Mouse (Mus musculus) lung, embryonic 16.5 days (tissue): ENCODE data around the gene Ctnna3. TPM values are rescaled to one million over a fixed set of nuclear protein-coding genes. Genes with fewer than 3 reads are reported as not detected.

Experiments used
- ATAC-seq: fragments of 200-750 bp; cut with Nextera tagmentation; 2 replicates; pipeline ENCODE4 v1.8.0; 2017; ENCODE audit warnings: low read depth, mild to moderate bottlenecking, moderate library complexity
- H3K27ac ChIP-seq: fragments of 300-500 bp; sonication (generic); 2 replicates; pipeline ENCODE4 v1.5.1; 2014; ENCODE audit warnings: mild to moderate bottlenecking, control low read depth, low read length
- H3K27me3 ChIP-seq: fragments of 300-500 bp; sonication (generic); 2 replicates; pipeline ENCODE4 v1.6.1; 2014; ENCODE audit warnings: low read depth, low read length, mixed read lengths; ENCODE audit not compliant: control insufficient read depth, insufficient read depth
- H3K36me3 ChIP-seq: fragments of 300-500 bp; sonication (generic); 2 replicates; pipeline ENCODE4 v1.6.1; 2014; ENCODE audit warnings: low read length; ENCODE audit not compliant: control insufficient read depth, insufficient read depth
- H3K4me1 ChIP-seq: fragments of 300-500 bp; sonication (generic); replicated peaks from 2 replicates; pipeline ENCODE4 v1.6.1; 2014; ENCODE audit warnings: low read length, mixed read lengths; ENCODE audit not compliant: control insufficient read depth, insufficient read depth
- H3K4me2 ChIP-seq: fragments of 300-500 bp; sonication (generic); 2 replicates; pipeline ENCODE4 v1.6.1; 2014; ENCODE audit warnings: low read depth, low read length, control low read depth
- H3K4me3 ChIP-seq: fragments of 300-500 bp; sonication (generic); 2 replicates; pipeline ENCODE4 v1.5.1; 2014; ENCODE audit warnings: mild to moderate bottlenecking, low read length, control low read depth
- H3K9ac ChIP-seq: fragments of 300-500 bp; sonication (generic); 2 replicates; pipeline ENCODE4 v1.6.1; 2014; ENCODE audit warnings: low read length, control low read depth
- H3K9me3 ChIP-seq: fragments of 300-500 bp; sonication (generic); 2 replicates; pipeline ENCODE4 v1.6.1; 2016; ENCODE audit warnings: low read length; ENCODE audit not compliant: control insufficient read depth
- WGBS: fragments of 180-500 bp; shearing (Covaris S2); extraction: QIAGEN DNeasy Blood & Tissue Kit; methylation state at CpG from one replicate; pipeline ENCODE4 v1.1.7; 2014; 5-methylcytosine and 5-hydroxymethylcytosine counted together
- polyA plus RNA-seq: library from polyadenylated mRNA; unstranded; fragments of >200 nt; fragmentation: Nextera tagmentation; extraction: Ambion mirVana; gene quantifications from 2 replicates; pipeline ENCODE4 v1.2.1, GENCODE M21; 2015

Gene Ctnna3
- polyA plus RNA-seq, 1 experiment from 2014 or later: 0.99 TPM

GRCm38 (mm10) chr10:64063704-64064103 is 633.8 kb downstream of the Ctnna3 start:
- H3K4me2 ChIP-seq: no peak overlapping the region
- WGBS: 50% methylated on average over 9 of the region's 9 CpGs
- no peak overlapping the region for H3K4me3 ChIP-seq
- no peak overlapping the region for H3K27ac ChIP-seq
- no peaks in the 10 kb centered on the region for H3K9me3 ChIP-seq
- no peaks in the 10 kb centered on the region for H3K36me3 ChIP-seq
- no peak for ATAC-seq
- H3K9ac ChIP-seq: no peak overlapping the region
- H3K4me1 ChIP-seq: no peaks in the 10 kb centered on the region
- no peaks in the 10 kb centered on the region for H3K27me3 ChIP-seq

- 32% methylated on average over 5 of the region's 5 CpGs for WGBS
- Histone ChIP-seq H3K4me3 (no peak overlapping the region), H3K4me2 (peak overlapping the region; percentile 27), H3K9ac (no peak overlapping the region), H3K27me3 (no peaks in the 10 kb centered on the region), H3K4me1 (peaks cover 9% of the 10 kb centered on the region), H3K9me3 (no peaks in the 10 kb centered on the region), H3K27ac (no peak overlapping the region), H3K36me3 (no peaks in the 10 kb centered on the region)
- peak; percentile 82 for ATAC-seq
These were observed 646.0 kb downstream of the Ctnna3 start for GRCm38 (mm10) chr10:64075944-64076343.

GRCm38 (mm10) chr10:64076410-64077052 is 646.6 kb downstream of the Ctnna3 start:
- peak; percentile 77 for ATAC-seq
- Histone ChIP-seq H3K4me2 (peak overlapping the region; percentile 27), H3K4me3 (peak overlapping the region; percentile 10; the same call in 1 of the 2 replicates), H3K9ac (peak overlapping the region; percentile 26; the same call in 1 of the 2 replicates), H3K9me3 (no peaks in the 10 kb centered on the region), H3K36me3 (no peaks in the 10 kb centered on the region), H3K27me3 (no peaks in the 10 kb centered on the region), H3K27ac (peak overlapping the region; percentile 52), H3K4me1 (peaks cover 9% of the 10 kb centered on the region)
- WGBS: 27% methylated on average over 10 of the region's 10 CpGs

GRCm38 (mm10) chr10:64082345-64082744 is 652.4 kb downstream of the Ctnna3 start:
- no peak for ATAC-seq
- WGBS: 61% methylated on average over 3 of the region's 3 CpGs

GRCm38 (mm10) chr10:64083813-64084212 is 653.9 kb downstream of the Ctnna3 start:
- Histone ChIP-seq H3K36me3 (no peaks in the 10 kb centered on the region), H3K9me3 (no peaks in the 10 kb centered on the region), H3K4me1 (0 out of 2 replicates have a peak, but pooled peaks cover 4% of the 10 kb centered on the region), H3K4me3 (no peak overlapping the region), H3K9ac (no peak overlapping the region), H3K27ac (no peak overlapping the region), H3K27me3 (peaks cover 3% of the 10 kb centered on the region), H3K4me2 (no peak overlapping the region)
- no peak for ATAC-seq
- WGBS: 49% methylated on average over 11 of the region's 11 CpGs

More at GRCm38 (mm10) chr10:64082345-64082744, 652.4 kb downstream of the Ctnna3 start:
- Histone ChIP-seq H3K36me3 (no peaks in the 10 kb centered on the region), H3K4me2 (no peak overlapping the region), H3K27me3 (no peaks in the 10 kb centered on the region; the same call in none of the 2 replicates), H3K9ac (no peak overlapping the region), H3K9me3 (no peaks in the 10 kb centered on the region), H3K4me3 (no peak overlapping the region), H3K27ac (no peak overlapping the region), H3K4me1 (0 out of 2 replicates have a peak, but pooled peaks cover 4% of the 10 kb centered on the region)

GRCm38 (mm10) chr10:64084465-64084864 is 654.6 kb downstream of the Ctnna3 start:
- H3K27ac ChIP-seq: no peak overlapping the region
- ATAC-seq: no peak
- 0 out of 2 replicates have a peak, but pooled peaks cover 4% of the 10 kb centered on the region for H3K4me1 ChIP-seq
- no peak overlapping the region for H3K4me3 ChIP-seq
- WGBS: 28% methylated on average over 4 of the region's 4 CpGs
- H3K4me2 ChIP-seq: no peak overlapping the region
- H3K9ac ChIP-seq: no peak overlapping the region
- no peaks in the 10 kb centered on the region for H3K36me3 ChIP-seq
- H3K27me3 ChIP-seq: peaks cover 7% of the 10 kb centered on the region
- no peaks in the 10 kb centered on the region for H3K9me3 ChIP-seq

GRCm38 (mm10) chr10:64086183-64086566 is 656.3 kb downstream of the Ctnna3 start:
- Histone ChIP-seq H3K9ac (peak overlapping the region; percentile 24; the same call in 1 of the 2 replicates), H3K4me1 (0 out of 2 replicates have a peak, but pooled peaks cover 4% of the 10 kb centered on the region), H3K27ac (no peak overlapping the region), H3K4me2 (peak overlapping the region; percentile 57; the same call in 1 of the 2 replicates), H3K36me3 (no peaks in the 10 kb centered on the region), H3K4me3 (peak overlapping the region; percentile 21; the same call in 1 of the 2 replicates), H3K27me3 (peaks cover 7% of the 10 kb centered on the region), H3K9me3 (no peaks in the 10 kb centered on the region)
- ATAC-seq: 0 out of 2 replicates have a peak, but pooled peaks have one; percentile 6
- 53% methylated on average over 16 of the region's 16 CpGs for WGBS

- H3K9me3 ChIP-seq: no peaks in the 10 kb centered on the region
- H3K4me3 ChIP-seq: peak overlapping the region; percentile 21
- no peak overlapping the region for H3K27ac ChIP-seq
- peak; percentile 62 for ATAC-seq
- H3K9ac ChIP-seq: peak overlapping the region; percentile 24
- no peaks in the 10 kb centered on the region for H3K36me3 ChIP-seq
- WGBS: 3% methylated on average over 12 of the region's 12 CpGs
- H3K4me2 ChIP-seq: peak overlapping the region; percentile 57
- 0 out of 2 replicates have a peak, but pooled peaks cover 4% of the 10 kb centered on the region for H3K4me1 ChIP-seq
- H3K27me3 ChIP-seq: peaks cover 7% of the 10 kb centered on the region
These were observed 656.9 kb downstream of the Ctnna3 start for GRCm38 (mm10) chr10:64086567-64087391.

- Histone ChIP-seq H3K4me3 (peak overlapping the region; percentile 37), H3K9me3 (no peaks in the 10 kb centered on the region), H3K4me1 (0 out of 2 replicates have a peak, but pooled peaks cover 4% of the 10 kb centered on the region), H3K27me3 (peaks cover 7% of the 10 kb centered on the region), H3K36me3 (no peaks in the 10 kb centered on the region), H3K9ac (no peak overlapping the region), H3K4me2 (peak overlapping the region; percentile 57), H3K27ac (no peak overlapping the region)
- ATAC-seq: no peak
- 2% methylated on average over 12 of the region's 12 CpGs for WGBS
These were observed 657.6 kb downstream of the Ctnna3 start for GRCm38 (mm10) chr10:64087521-64087920.
